Mouse (Mus musculus): ENCODE measurements around the gene Recql5. TPM values are rescaled to one million over a fixed set of nuclear protein-coding genes. Genes with fewer than 3 reads are reported as not detected.

Recql5 gene
- polyA plus RNA-seq, 1 experiment: 40.9 TPM

DNA sequence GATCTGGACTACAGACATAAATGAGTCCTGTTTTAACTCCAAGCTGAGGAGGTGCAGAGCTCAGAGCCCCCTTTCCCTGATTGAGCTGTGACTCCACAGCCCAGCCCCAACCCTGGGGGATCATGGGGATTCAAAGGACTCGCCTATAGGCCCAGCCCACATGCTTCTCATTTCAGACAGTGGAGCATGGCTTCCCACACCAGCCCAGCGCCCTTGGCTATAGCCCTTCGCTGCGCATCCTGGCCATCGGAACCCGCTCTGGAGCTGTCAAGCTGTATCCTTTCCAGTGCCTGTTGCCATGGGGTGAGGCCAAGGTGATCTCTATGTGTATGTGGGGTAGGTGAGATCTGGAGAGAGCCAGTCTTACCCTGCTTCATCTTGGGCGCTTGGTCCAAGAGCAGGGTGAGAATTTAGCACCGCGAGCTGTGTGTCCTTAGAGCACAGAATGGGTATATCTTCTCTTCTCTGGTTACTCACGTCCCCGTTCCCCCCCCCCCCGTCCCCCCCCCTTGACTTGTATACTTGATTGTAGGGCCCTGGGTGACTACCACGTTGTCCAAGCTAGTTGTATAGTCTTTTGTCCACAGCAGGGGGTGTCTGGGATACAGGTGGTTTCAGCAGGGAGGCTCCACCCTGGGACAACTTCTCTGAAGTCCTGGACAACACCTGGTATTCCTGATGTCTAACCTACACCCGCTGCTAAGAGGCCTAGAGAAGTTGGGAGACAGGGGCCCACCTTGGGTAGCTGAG is 90.0 kb downstream of the Recql5 start:
- Histone ChIP-seq H3K4me1 (ENCODE audit: control insufficient read depth, insufficient read depth, low read length) (no peaks in the 10 kb centered on the region), H3K27ac (ENCODE audit: control insufficient read depth, insufficient read depth, low read depth, low read length, poor library complexity) (no peak overlapping the region), H3K4me3 (replicated peaks; ENCODE audit: control insufficient read depth, low read depth, low read length) (no peak overlapping the region)
- TF ChIP-seq POLR2A (IDR thresholded peaks at IDR 0.05; ENCODE audit: borderline replicate concordance, control insufficient read depth, low read depth, low read length) (no peak), CTCF (IDR thresholded peaks at IDR 0.05; ENCODE audit: control insufficient read depth, insufficient read depth, low read length) (no peak)
- WGBS: 87% methylated on average over 11 of the region's 14 CpGs

Other genes starting within 250 kb of the Recql5 start
- 35.9 and 53.6 TPM in 2 replicates for gene Grb2, start 224.9 kb downstream of the Recql5 start, polyA plus RNA-seq (2011; ENCODE audit: insufficient read depth, insufficient read length, low replicate concordance, missing spikeins)
- 12.0 and 25.5 TPM in 2 replicates for gene Tmem94, start 168.0 kb downstream of the Recql5 start, polyA plus RNA-seq (2011; ENCODE audit: insufficient read depth, insufficient read length, low replicate concordance, missing spikeins)
- 4.2 and 6.7 TPM in 2 replicates for gene Caskin2, start 119.8 kb downstream of the Recql5 start, polyA plus RNA-seq (2011; ENCODE audit: insufficient read depth, insufficient read length, low replicate concordance, missing spikeins)
- gene Tsen54, start 118.8 kb downstream of the Recql5 start, polyA plus RNA-seq (2011; ENCODE audit: insufficient read depth, insufficient read length, low replicate concordance, missing spikeins): 10.3 and 11.6 TPM in 2 replicates
- gene Llgl2, start 109.4 kb downstream of the Recql5 start, polyA plus RNA-seq (2011; ENCODE audit: insufficient read depth, insufficient read length, low replicate concordance, missing spikeins): 2.2 and 13.7 TPM in 2 replicates
- gene Myo15b, start 75.1 kb downstream of the Recql5 start, polyA plus RNA-seq (2011; ENCODE audit: insufficient read depth, insufficient read length, low replicate concordance, missing spikeins): 0.57 TPM in 1 of 2 replicates, not detected in the other
- gene Smim5, start 33.5 kb downstream of the Recql5 start, polyA plus RNA-seq (2011; ENCODE audit: insufficient read depth, insufficient read length, low replicate concordance, missing spikeins): 44.8 and 74.9 TPM in 2 replicates
- gene Smim6, start 21.5 kb downstream of the Recql5 start, polyA plus RNA-seq (2011; ENCODE audit: insufficient read depth, insufficient read length, low replicate concordance, missing spikeins): 4.4 and 13.1 TPM in 2 replicates
- 12.8 and 21.7 TPM in 2 replicates for gene Sap30bp, start 195 bp downstream of the Recql5 start, polyA plus RNA-seq (2011; ENCODE audit: insufficient read depth, insufficient read length, low replicate concordance, missing spikeins)
- gene Itgb4, start 41.2 kb upstream of the Recql5 start, polyA plus RNA-seq (2011; ENCODE audit: insufficient read depth, insufficient read length, low replicate concordance, missing spikeins): 0.47 and 1.7 TPM in 2 replicates
- gene Galk1, start 79.2 kb upstream of the Recql5 start, polyA plus RNA-seq (2011; ENCODE audit: insufficient read depth, insufficient read length, low replicate concordance, missing spikeins): 16.7 and 27.0 TPM in 2 replicates
- 386 and 402 TPM in 2 replicates for gene H3f3b, start 94.5 kb upstream of the Recql5 start, polyA plus RNA-seq (2011; ENCODE audit: insufficient read depth, insufficient read length, low replicate concordance, missing spikeins)
- 11.8 and 43.0 TPM in 2 replicates for gene Unk, start 96.8 kb upstream of the Recql5 start, polyA plus RNA-seq (2011; ENCODE audit: insufficient read depth, insufficient read length, low replicate concordance, missing spikeins)
- gene Unc13d, start 144.5 kb upstream of the Recql5 start, polyA plus RNA-seq (2011; ENCODE audit: insufficient read depth, insufficient read length, low replicate concordance, missing spikeins): 31.2 and 63.0 TPM in 2 replicates
- 55.0 and 68.0 TPM in 2 replicates for gene Wbp2, start 153.5 kb upstream of the Recql5 start, polyA plus RNA-seq (2011; ENCODE audit: insufficient read depth, insufficient read length, low replicate concordance, missing spikeins)
- 3.1 and 8.9 TPM in 2 replicates for gene Trim47, start 193.7 kb upstream of the Recql5 start, polyA plus RNA-seq (2011; ENCODE audit: insufficient read depth, insufficient read length, low replicate concordance, missing spikeins)
- gene Trim65, start 197.7 kb upstream of the Recql5 start, polyA plus RNA-seq (2011; ENCODE audit: insufficient read depth, insufficient read length, low replicate concordance, missing spikeins): 5.2 and 8.2 TPM in 2 replicates
- 28.0 and 38.3 TPM in 2 replicates for gene Mrpl38, start 205.4 kb upstream of the Recql5 start, polyA plus RNA-seq (2011; ENCODE audit: insufficient read depth, insufficient read length, low replicate concordance, missing spikeins)
- gene Fbf1, start 234.7 kb upstream of the Recql5 start, polyA plus RNA-seq (2011; ENCODE audit: insufficient read depth, insufficient read length, low replicate concordance, missing spikeins): 10.8 and 16.1 TPM in 2 replicates

All from bone marrow, adult 2 months (tissue).